Mouse (Mus musculus) frontal cortex, adult (tissue): ENCODE results near the gene Dcaf8.

ENCODE experiments used
- ATAC-seq: cut with Nextera tagmentation; 2 replicates; pipeline ENCODE4 v1.9.2; 2017; ENCODE audit warnings: mild to moderate bottlenecking, moderate library complexity, mixed read lengths; ENCODE audit not compliant: low TSS enrichment

The Dcaf8 gene

GRCm38 (mm10) chr1:172194435-172194834, 46.6 kb downstream of the Dcaf8 start:
- no peak for ATAC-seq

- ATAC-seq, result no peak
These were observed 49.3 kb downstream of the Dcaf8 start for GRCm38 (mm10) chr1:172197146-172197545.

GRCm38 (mm10) chr1:172197851-172198250, 50.0 kb downstream of the Dcaf8 start:
- no peak for ATAC-seq

- no peak for ATAC-seq
These were observed 50.4 kb downstream of the Dcaf8 start for GRCm38 (mm10) chr1:172198316-172198715.

GRCm38 (mm10) chr1:172198996-172199395, 51.1 kb downstream of the Dcaf8 start:
- ATAC-seq, result no peak

- no peak for ATAC-seq
These were observed 52.3 kb downstream of the Dcaf8 start for GRCm38 (mm10) chr1:172200161-172200560.

GRCm38 (mm10) chr1:172200871-172201447, 53.1 kb downstream of the Dcaf8 start:
- ATAC-seq, result no peak; the same call in 1 of the 2 replicates

- peak; percentile 12 for ATAC-seq
These were observed 54.3 kb downstream of the Dcaf8 start for GRCm38 (mm10) chr1:172201967-172202880.

- ATAC-seq, result 0 out of 2 replicates have a peak, but pooled peaks have one; percentile 0
These were observed 55.1 kb downstream of the Dcaf8 start for GRCm38 (mm10) chr1:172202894-172203522.

- ATAC-seq, result no peak
These were observed 55.7 kb downstream of the Dcaf8 start for GRCm38 (mm10) chr1:172203566-172203965.

- no peak for ATAC-seq
These were observed 56.3 kb downstream of the Dcaf8 start for GRCm38 (mm10) chr1:172204033-172204813.

GRCm38 (mm10) chr1:172204814-172205740, 57.2 kb downstream of the Dcaf8 start:
- ATAC-seq, result no peak

GRCm38 (mm10) chr1:172205741-172206087, 57.8 kb downstream of the Dcaf8 start:
- ATAC-seq, result peak; percentile 25

- peak; percentile 36 for ATAC-seq
These were observed 58.4 kb downstream of the Dcaf8 start, which contains the start of gene Pea15a for GRCm38 (mm10) chr1:172206141-172206917. Gene Pea15a (minus strand): TSS chr1:172206804.

GRCm38 (mm10) chr1:172207111-172207584, 59.3 kb downstream of the Dcaf8 start:
- ATAC-seq, result peak; percentile 50

GRCm38 (mm10) chr1:172212776-172213175, 64.9 kb downstream of the Dcaf8 start:
- ATAC-seq, result no peak

- ATAC-seq, result no peak
These were observed 65.9 kb downstream of the Dcaf8 start for GRCm38 (mm10) chr1:172213771-172214170.

GRCm38 (mm10) chr1:172214748-172215147, 66.9 kb downstream of the Dcaf8 start:
- no peak for ATAC-seq

- ATAC-seq, result peak; percentile 70
These were observed 69.3 kb downstream of the Dcaf8 start for GRCm38 (mm10) chr1:172217148-172217547.
